13 mouse cellular contexts compared by ENCODE assay signal in genomic region chr3:68469643-68470042, GRCm38 (mm10).
DNase-seq lines count a peak whose midpoint lies in the region; ATAC-seq and TF ChIP-seq lines count a peak whose summit lies in the region.
"Had no signal": no experiment of that assay in that cellular context is flagged by ENCODE, and none has a peak within 500 bp of the region (broad histone marks: within the 10 kb centered on the region; RNA-seq: fewer than 3 reads in every experiment).

No protein-coding gene starts in this region.

- no peak for TF ChIP-seq POLR2A in liver, adult 2 months (IDR thresholded peaks at IDR 0.05; ENCODE audit: extremely low read depth, insufficient read depth, low read length)

- no peaks in the 10 kb centered on the region for H3K4me1 ChIP-seq in liver, adult 2 months (ENCODE audit: control insufficient read depth, insufficient read depth, low read length)
- H3K4me1 ChIP-seq in liver, embryonic 12.5 days, result no peaks in the 10 kb centered on the region
- H3K4me1 ChIP-seq in heart, postnatal 0 days (ENCODE audit: control insufficient read depth, insufficient read depth), result peaks cover 4% of the 10 kb centered on the region; the same call in 1 of the 2 replicates
- H3K4me1 ChIP-seq in limb, embryonic 10.5 days, result peaks cover 46% of the 10 kb centered on the region

- no peaks in the 10 kb centered on the region; the same call in 1 of the 2 replicates for H3K27me3 ChIP-seq in liver, adult 2 months (ENCODE audit: control insufficient read depth, insufficient read depth, low read length)
- H3K27me3 ChIP-seq in liver, embryonic 12.5 days (replicated peaks), result 0 out of 2 replicates have a peak, but pooled peaks cover 3% of the 10 kb centered on the region
- H3K27me3 ChIP-seq in heart, postnatal 0 days (ENCODE audit: control insufficient read depth, insufficient read depth, low read length), result no peaks in the 10 kb centered on the region
- H3K27me3 ChIP-seq in limb, embryonic 10.5 days (ENCODE audit: low read depth, poor library complexity, severe bottlenecking), result no peaks in the 10 kb centered on the region

- H3K4me2 ChIP-seq in liver, embryonic 12.5 days, result no peak overlapping the region
- 0 out of 2 replicates have a peak overlapping the region, but pooled peaks have one; percentile 73 for H3K4me2 ChIP-seq in heart, postnatal 0 days (ENCODE audit: low read depth, low read length)

- H3K9ac ChIP-seq in liver, adult 2 months (ENCODE audit: low read depth, low read length), result no peak overlapping the region
- H3K9ac ChIP-seq in liver, embryonic 12.5 days, result no peak overlapping the region
- H3K9ac ChIP-seq in heart, postnatal 0 days (replicated peaks; ENCODE audit: low read depth, low read length), result no peak overlapping the region
- H3K9ac ChIP-seq: forebrain, embryonic 12.5 days had no signal

- no peak for TF ChIP-seq EP300 in heart, postnatal 0 days (IDR thresholded peaks at IDR 0.05; ENCODE audit: low read depth)

- 0 out of 2 replicates have a peak, but pooled peaks have one; percentile 2 for TF ChIP-seq CTCF in liver, adult 2 months (IDR thresholded peaks at IDR 0.05; ENCODE audit: low read depth, low read length)
- peak; percentile 64 for TF ChIP-seq CTCF in heart, postnatal 0 days (IDR thresholded peaks at IDR 0.05; ENCODE audit: low read depth)

- no peak overlapping the region for H3K4me3 ChIP-seq in liver, adult 2 months (ENCODE audit: insufficient read depth, low read depth, low read length)
- H3K4me3 ChIP-seq in liver, embryonic 12.5 days, result no peak overlapping the region
- H3K4me3 ChIP-seq in heart, postnatal 0 days (ENCODE audit: low read depth, low read length), result no peak overlapping the region
- H3K4me3 ChIP-seq in limb, embryonic 10.5 days, result no peak overlapping the region
- H3K4me3 ChIP-seq: forebrain, embryonic 12.5 days; midbrain, embryonic 10.5 days had no signal

- WGBS in liver, adult 2 months, result 73% methylated on average over 1 of the region's 1 CpGs
- WGBS in liver, embryonic 12.5 days (ENCODE audit: insufficient replicate concordance), result 65% methylated on average over 1 of the region's 1 CpGs
- 51% methylated on average over 1 of the region's 1 CpGs for WGBS in heart, postnatal 0 days
- WGBS in limb, embryonic 10.5 days, result 87% methylated on average over 1 of the region's 1 CpGs

- H3K36me3 ChIP-seq in liver, adult 2 months (ENCODE audit: control insufficient read depth, insufficient read depth, low read length), result no peaks in the 10 kb centered on the region
- no peaks in the 10 kb centered on the region for H3K36me3 ChIP-seq in liver, embryonic 12.5 days
- no peaks in the 10 kb centered on the region for H3K36me3 ChIP-seq in heart, postnatal 0 days (replicated peaks; ENCODE audit: control insufficient read depth, insufficient read depth, low read length)
- no peaks in the 10 kb centered on the region for H3K36me3 ChIP-seq in limb, embryonic 10.5 days
- H3K36me3 ChIP-seq: forebrain, embryonic 12.5 days; G1E; midbrain, embryonic 10.5 days had no signal

- H3K27ac ChIP-seq in liver, adult 2 months (replicated peaks; ENCODE audit: insufficient read depth, low read depth, low read length), result no peak overlapping the region
- no peak overlapping the region for H3K27ac ChIP-seq in liver, embryonic 12.5 days
- H3K27ac ChIP-seq in heart, postnatal 0 days (ENCODE audit: low read depth), result no peak overlapping the region; the same call in 1 of the 2 replicates
- peak overlapping the region; percentile 48; the same call in 1 of the 2 replicates for H3K27ac ChIP-seq in limb, embryonic 10.5 days
- H3K27ac ChIP-seq: forebrain, embryonic 12.5 days; midbrain, embryonic 10.5 days had no signal

- ATAC-seq in liver, embryonic 12.5 days, result no peak
- no peak for ATAC-seq in heart, postnatal 0 days (ENCODE audit: insufficient read depth, low read depth)

- no peaks in the 10 kb centered on the region for H3K9me3 ChIP-seq in liver, embryonic 12.5 days (replicated peaks)
- H3K9me3 ChIP-seq in heart, postnatal 0 days (replicated peaks; ENCODE audit: control insufficient read depth, low read length), result no peaks in the 10 kb centered on the region
- H3K9me3 ChIP-seq in limb, embryonic 10.5 days (replicated peaks), result no peaks in the 10 kb centered on the region
- H3K9me3 ChIP-seq: forebrain, embryonic 12.5 days; midbrain, embryonic 10.5 days had no signal

- intact Hi-C loops in left cerebral cortex, postnatal 10 days (cut with DNase I), result no loop called here

- H3K79me2 ChIP-seq in liver, adult 2 months (ENCODE audit: control insufficient read depth, insufficient read depth, low read length), result no peaks in the 10 kb centered on the region

- no peak for DNase-seq in liver, adult 2 months (ENCODE audit: extremely low read depth, low read depth, low spot score)
- peak; percentile 12 for DNase-seq in adipocyte (ENCODE audit: low spot score)
- DNase-seq in heart, postnatal 0 days (ENCODE audit: low spot score), result peak; percentile 42
- no peak for DNase-seq in limb, embryonic 10.5 days (ENCODE audit: low spot score)
- DNase-seq in left cerebral cortex, postnatal 10 days (ENCODE audit: extremely low spot score in 1 of 2, low spot score in 2 of 2), result no peak
- no peak for DNase-seq in ovary, adult 18-20 months (ENCODE audit: low spot score)
- DNase-seq: adrenal gland, postnatal 14 days; spleen, adult 18-20 months; thymus, postnatal 25 days had no signal

Comparison
In these comparisons a context has a peak if more than half of its experiments do, and no peak if none do; other contexts are left out.
1. DNase-seq: peak in adipocyte (single experiment) and heart, postnatal 0 days (single experiment); none in liver, adult 2 months (single experiment), limb, embryonic 10.5 days (single experiment), left cerebral cortex, postnatal 10 days (0 of 2) and ovary, adult 18-20 months (single experiment).